Mouse (Mus musculus) G1E (cell line): ENCODE data around the gene Gipc3.

Experiments used
- CTCF ChIP-seq: IDR thresholded peaks from 2 replicates; pipeline ENCODE4 v1.5.1; 2012; ENCODE audit warnings: low read depth, low read length, inconsistent platforms, mixed read lengths
- GATA1 ChIP-seq: IDR thresholded peaks from 2 replicates; pipeline ENCODE4 v1.6.1; 2012; ENCODE audit warnings: borderline replicate concordance, low read length, inconsistent platforms, mixed read lengths
- POLR2AphosphoS5 ChIP-seq: IDR thresholded peaks from 2 replicates; pipeline ENCODE4 v1.6.1; 2012; ENCODE audit warnings: low read depth, low read length, inconsistent platforms; ENCODE audit not compliant: insufficient replicate concordance

DNA sequence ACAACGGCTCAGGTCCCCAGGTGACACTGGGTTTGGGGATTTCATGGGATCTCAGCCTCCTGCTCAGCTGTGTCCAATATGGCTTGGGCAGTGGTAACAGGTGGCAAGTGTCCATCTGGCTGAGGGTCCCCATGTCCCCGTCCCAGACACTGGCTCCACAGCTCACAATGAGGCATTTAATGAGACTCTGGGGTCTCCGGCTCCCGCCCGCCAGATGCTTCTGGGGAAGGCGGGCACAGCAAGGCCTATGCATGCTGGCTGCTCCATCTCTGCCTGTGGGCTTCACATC lies 24.1 kb upstream of the Gipc3 start:
- TF ChIP-seq GATA1 (no peak), CTCF (no peak), POLR2AphosphoS5 (peak; percentile 68; the same call in 1 of the 2 replicates)
